Mouse (Mus musculus) forebrain, embryonic 13.5 days (tissue): ENCODE measurements at regions not wholly inside any gene's neighbourhood (a gene's known extent, or its start where the extent isn't known, plus 50 kb on each side); places are given as distances from the start of the nearest gene placed in this dataset.
"Not testable (repeated sequence)": the region's sequence is repeated elsewhere in the genome, so short reads cannot be mapped to it uniquely, and the experiment has no call there.

Source experiments
- ATAC-seq: fragments of 200-750 bp; cut with Nextera tagmentation; 2 replicates; pipeline ENCODE4 v1.8.0; 2017
- H3K27ac ChIP-seq: fragments of 300-500 bp; sonication (generic); 2 replicates; pipeline ENCODE4 v1.5.1; 2015; ENCODE audit warnings: inconsistent platforms, mild to moderate bottlenecking, moderate library complexity
- H3K27me3 ChIP-seq: fragments of 300-500 bp; sonication (generic); 2 replicates; pipeline ENCODE4 v1.6.1; 2015; ENCODE audit warnings: mild to moderate bottlenecking, inconsistent platforms
- H3K36me3 ChIP-seq: fragments of 300-500 bp; sonication (generic); 2 replicates; pipeline ENCODE4 v1.6.1; 2015; ENCODE audit warnings: mild to moderate bottlenecking, inconsistent platforms; ENCODE audit not compliant: poor library complexity, severe bottlenecking
- H3K4me1 ChIP-seq: fragments of 300-500 bp; sonication (generic); 2 replicates; pipeline ENCODE4 v1.6.1; 2015; ENCODE audit warnings: inconsistent platforms
- H3K4me2 ChIP-seq: fragments of 300-500 bp; sonication (generic); 2 replicates; pipeline ENCODE4 v1.6.1; 2015; ENCODE audit warnings: inconsistent platforms, mild to moderate bottlenecking, moderate library complexity
- H3K4me3 ChIP-seq: fragments of 300-500 bp; sonication (generic); 2 replicates; pipeline ENCODE4 v1.5.1; 2015; ENCODE audit warnings: mild to moderate bottlenecking, inconsistent platforms
- H3K9ac ChIP-seq: fragments of 300-500 bp; sonication (generic); 2 replicates; pipeline ENCODE4 v1.6.1; 2015; ENCODE audit warnings: mild to moderate bottlenecking, inconsistent platforms
- H3K9me3 ChIP-seq: fragments of 300-500 bp; sonication (generic); replicated peaks from 2 replicates; pipeline ENCODE4 v1.6.1; 2016; ENCODE audit warnings: inconsistent platforms
- WGBS: fragments of 180-500 bp; shearing (Covaris S2); methylation state at CpG from one replicate; pipeline ENCODE4 v1.1.7; 2015; 5-methylcytosine and 5-hydroxymethylcytosine counted together

- H3K36me3 ChIP-seq, H3K27me3 ChIP-seq, H3K4me3 ChIP-seq, ATAC-seq, H3K9ac ChIP-seq, H3K27ac ChIP-seq, H3K4me1 ChIP-seq, H3K9me3 ChIP-seq, H3K4me2 ChIP-seq: not testable (repeated sequence)
Observed at GRCm38 (mm10) chr14:53723611-53724010, 530.3 kb downstream of the Dad1 start.

- not testable (repeated sequence) for H3K9me3 ChIP-seq, ATAC-seq, H3K4me2 ChIP-seq, H3K4me3 ChIP-seq, H3K9ac ChIP-seq, H3K27me3 ChIP-seq, H3K36me3 ChIP-seq, H3K4me1 ChIP-seq, H3K27ac ChIP-seq
- 91% methylated on average over 2 of the region's 2 CpGs for WGBS
Observed at GRCm38 (mm10) chr14:53721901-53722300, 532.0 kb downstream of the Dad1 start.

GRCm38 (mm10) chr14:53709627-53710026 is 544.3 kb downstream of the Dad1 start:
- not testable (repeated sequence) for H3K9ac ChIP-seq

GRCm38 (mm10) chr14:53704351-53704750 is 549.6 kb downstream of the Dad1 start:
- H3K36me3 ChIP-seq, H3K4me2 ChIP-seq, ATAC-seq, H3K9ac ChIP-seq, H3K27ac ChIP-seq, H3K27me3 ChIP-seq, H3K9me3 ChIP-seq, H3K4me1 ChIP-seq, H3K4me3 ChIP-seq: not testable (repeated sequence)
- WGBS = 89% methylated on average over 5 of the region's 5 CpGs

More at GRCm38 (mm10) chr14:53709627-53710026, 544.3 kb downstream of the Dad1 start:
- not testable (repeated sequence) for H3K4me2 ChIP-seq, H3K4me1 ChIP-seq, H3K27me3 ChIP-seq, H3K4me3 ChIP-seq, H3K36me3 ChIP-seq, ATAC-seq, H3K27ac ChIP-seq, H3K9me3 ChIP-seq
- 5% methylated on average over 3 of the region's 3 CpGs for WGBS

GRCm38 (mm10) chr14:53703593-53703992 is 550.3 kb downstream of the Dad1 start:
- not testable (repeated sequence) for H3K4me2 ChIP-seq, H3K36me3 ChIP-seq, H3K27me3 ChIP-seq, H3K4me3 ChIP-seq, H3K27ac ChIP-seq, H3K9ac ChIP-seq, H3K9me3 ChIP-seq, H3K4me1 ChIP-seq, ATAC-seq
- WGBS = 37% methylated on average over 1 of the region's 1 CpGs

GRCm38 (mm10) chr14:53684100-53684499 is 569.8 kb downstream of the Dad1 start:
- H3K9me3 ChIP-seq, H3K36me3 ChIP-seq, H3K27ac ChIP-seq, H3K4me3 ChIP-seq, ATAC-seq, H3K4me1 ChIP-seq, H3K9ac ChIP-seq, H3K27me3 ChIP-seq, H3K4me2 ChIP-seq: not testable (repeated sequence)
- WGBS = 84% methylated on average over 4 of the region's 4 CpGs

GRCm38 (mm10) chr14:53683361-53684015 is 570.4 kb downstream of the Dad1 start:
- not testable (repeated sequence) for H3K27ac ChIP-seq, H3K9me3 ChIP-seq, H3K9ac ChIP-seq, H3K4me3 ChIP-seq, H3K36me3 ChIP-seq, H3K4me1 ChIP-seq, ATAC-seq, H3K4me2 ChIP-seq, H3K27me3 ChIP-seq
- 78% methylated on average over 9 of the region's 9 CpGs for WGBS

GRCm38 (mm10) chr14:53682679-53683078 is 571.2 kb downstream of the Dad1 start:
- not testable (repeated sequence) for H3K27me3 ChIP-seq, H3K9ac ChIP-seq, ATAC-seq, H3K36me3 ChIP-seq, H3K27ac ChIP-seq, H3K4me2 ChIP-seq, H3K4me1 ChIP-seq, H3K9me3 ChIP-seq, H3K4me3 ChIP-seq
- WGBS = 98% methylated on average over 1 of the region's 1 CpGs

- ATAC-seq, H3K4me3 ChIP-seq, H3K4me2 ChIP-seq, H3K27ac ChIP-seq, H3K9ac ChIP-seq, H3K4me1 ChIP-seq, H3K36me3 ChIP-seq, H3K27me3 ChIP-seq, H3K9me3 ChIP-seq: not testable (repeated sequence)
- WGBS = 80% methylated on average over 5 of the region's 5 CpGs
Observed at GRCm38 (mm10) chr14:53681320-53681719, 572.6 kb downstream of the Dad1 start.

GRCm38 (mm10) chr14:53665681-53666080 is 588.2 kb downstream of the Dad1 start:
- H3K9ac ChIP-seq, H3K27ac ChIP-seq, H3K4me3 ChIP-seq, H3K4me1 ChIP-seq, H3K27me3 ChIP-seq, H3K4me2 ChIP-seq, H3K36me3 ChIP-seq, ATAC-seq, H3K9me3 ChIP-seq: not testable (repeated sequence)
- 15% methylated on average over 2 of the region's 2 CpGs for WGBS

- not testable (repeated sequence) for H3K27ac ChIP-seq, H3K4me3 ChIP-seq
- WGBS = 87% methylated on average over 9 of the region's 9 CpGs
Observed at GRCm38 (mm10) chr14:53662700-53663355, 591.1 kb downstream of the Dad1 start.

GRCm38 (mm10) chr14:53654669-53655068 is 599.2 kb downstream of the Dad1 start:
- H3K4me3 ChIP-seq, H3K4me1 ChIP-seq, H3K27ac ChIP-seq, H3K4me2 ChIP-seq, H3K27me3 ChIP-seq, ATAC-seq, H3K9ac ChIP-seq, H3K9me3 ChIP-seq, H3K36me3 ChIP-seq: not testable (repeated sequence)
- 93% methylated on average over 3 of the region's 3 CpGs for WGBS

More at GRCm38 (mm10) chr14:53662700-53663355, 591.1 kb downstream of the Dad1 start:
- not testable (repeated sequence) for H3K9me3 ChIP-seq, H3K27me3 ChIP-seq, H3K4me2 ChIP-seq, ATAC-seq, H3K9ac ChIP-seq, H3K36me3 ChIP-seq, H3K4me1 ChIP-seq

GRCm38 (mm10) chr14:53651061-53651460 is 602.8 kb downstream of the Dad1 start:
- not testable (repeated sequence) for ATAC-seq, H3K36me3 ChIP-seq, H3K9ac ChIP-seq, H3K27ac ChIP-seq, H3K9me3 ChIP-seq, H3K4me2 ChIP-seq, H3K27me3 ChIP-seq, H3K4me3 ChIP-seq, H3K4me1 ChIP-seq
- 42% methylated on average over 4 of the region's 5 CpGs for WGBS
